ENCODE assay signal across 10 mouse cellular contexts in genomic region chr19:27511340-27511739, GRCm38 (mm10).
DNase-seq lines count a peak whose midpoint lies in the region; ATAC-seq lines count a peak whose summit lies in the region.
"Had no signal": no experiment of that assay in that cellular context is flagged by ENCODE, and none has a peak within 500 bp of the region (broad histone marks: within the 10 kb centered on the region; RNA-seq: fewer than 3 reads in every experiment).

No protein-coding gene starts in this region.

- no peak for ATAC-seq in liver, embryonic 11.5 days (replicated peaks; ENCODE audit: low FRiP score)
- ATAC-seq in forebrain, embryonic 13.5 days, result no peak
- ATAC-seq: hindbrain, postnatal 0 days had no signal

- no peaks in the 10 kb centered on the region; the same call in 1 of the 2 replicates for H3K4me1 ChIP-seq in liver, embryonic 11.5 days (replicated peaks; ENCODE audit: control insufficient read depth, insufficient read depth, low read length)
- H3K4me1 ChIP-seq in forebrain, embryonic 13.5 days, result no peaks in the 10 kb centered on the region

- no peak overlapping the region for H3K27ac ChIP-seq in liver, embryonic 11.5 days (ENCODE audit: low read depth, low read length)
- no peak overlapping the region for H3K27ac ChIP-seq in forebrain, embryonic 13.5 days
- H3K27ac ChIP-seq: hindbrain, postnatal 0 days had no signal

- no peaks in the 10 kb centered on the region for H3K36me3 ChIP-seq in liver, embryonic 11.5 days (ENCODE audit: control insufficient read depth, insufficient read depth, low read length)
- no peaks in the 10 kb centered on the region for H3K36me3 ChIP-seq in forebrain, embryonic 13.5 days (ENCODE audit: poor library complexity, severe bottlenecking)

- WGBS in liver, embryonic 11.5 days, result 48% methylated on average over 6 of the region's 6 CpGs
- WGBS in forebrain, embryonic 13.5 days, result 50% methylated on average over 6 of the region's 6 CpGs

- no peak overlapping the region for H3K4me2 ChIP-seq in liver, embryonic 11.5 days
- H3K4me2 ChIP-seq in forebrain, embryonic 13.5 days, result no peak overlapping the region

- no peaks in the 10 kb centered on the region for H3K27me3 ChIP-seq in liver, embryonic 11.5 days (replicated peaks; ENCODE audit: control insufficient read depth, insufficient read depth, low read length)
- H3K27me3 ChIP-seq in forebrain, embryonic 13.5 days, result no peaks in the 10 kb centered on the region

- H3K4me3 ChIP-seq in liver, embryonic 11.5 days (ENCODE audit: low read depth, low read length), result no peak overlapping the region
- H3K4me3 ChIP-seq in forebrain, embryonic 13.5 days, result no peak overlapping the region

- peak; percentile 16 for DNase-seq in liver
- no peak for DNase-seq in liver, embryonic 11.5 days (ENCODE audit: low spot score)
- DNase-seq in embryo, embryonic 10 days (ENCODE audit: low spot score), result peak; percentile 86
- DNase-seq in forelimb bud, embryonic 11.5 days (ENCODE audit: low read depth, low spot score), result peak; percentile 31
- peak; percentile 4 for DNase-seq in retina, postnatal 1 day
- no peak for DNase-seq in cerebellum, postnatal 10 days
- DNase-seq: cerebellum, adult 11 months; kidney, adult 8-10 months had no signal

- no peak overlapping the region for H3K9ac ChIP-seq in liver, embryonic 11.5 days (ENCODE audit: low read depth, low read length)
- no peak overlapping the region for H3K9ac ChIP-seq in forebrain, embryonic 13.5 days

- H3K9me3 ChIP-seq in liver, embryonic 11.5 days (ENCODE audit: control insufficient read depth, low read length), result no peaks in the 10 kb centered on the region
- H3K9me3 ChIP-seq in forebrain, embryonic 13.5 days (replicated peaks), result no peaks in the 10 kb centered on the region

Comparison
In these comparisons a context has a peak if more than half of its experiments do, and no peak if none do; other contexts are left out.
1. DNase-seq: peak in liver (single experiment), embryo, embryonic 10 days (single experiment), forelimb bud, embryonic 11.5 days (single experiment) and retina, postnatal 1 day (single experiment); none in liver, embryonic 11.5 days (single experiment) and cerebellum, postnatal 10 days (0 of 2).